Mouse (Mus musculus) cerebellum, adult 18-20 months (tissue): Measurements from ENCODE around the gene Olfr694.
"Not testable (repeated sequence)": the region's sequence is repeated elsewhere in the genome, so short reads cannot be mapped to it uniquely, and the experiment has no call there.

ENCODE experiments used
- DNase-seq, 2 experiments: peaks; one replicate each; pipeline ENCODE4 v3.0.0; 2021

The Olfr694 gene

GRCm38 (mm10) chr7:106691714-106692113 is at the start of gene Olfr694:
Olfr694 (minus strand) TSS chr7:106691814.
- no peak for DNase-seq

- no peak for DNase-seq
Observed at GRCm38 (mm10) chr7:106737028-106737427, 45.4 kb upstream of the Olfr694 start.

- DNase-seq, result no peak
Observed at GRCm38 (mm10) chr7:106733717-106734116, 42.1 kb upstream of the Olfr694 start.

- DNase-seq, result not testable (repeated sequence)
Observed at GRCm38 (mm10) chr7:106725654-106726053, 34.0 kb upstream of the Olfr694 start.

- DNase-seq, result no peak
Observed at GRCm38 (mm10) chr7:106716296-106716695, 24.7 kb upstream of the Olfr694 start, which contains the start of gene Olfr695. Olfr695 (minus strand) TSS chr7:106716396.

GRCm38 (mm10) chr7:106711463-106711862 is 19.8 kb upstream of the Olfr694 start:
- no peak for DNase-seq

- not testable (repeated sequence) for DNase-seq
Observed at GRCm38 (mm10) chr7:106707705-106708104, 16.1 kb upstream of the Olfr694 start.

- no peak for DNase-seq
Observed at GRCm38 (mm10) chr7:106696891-106697290, 5.3 kb upstream of the Olfr694 start.

GRCm38 (mm10) chr7:106692976-106693375 is 1.4 kb upstream of the Olfr694 start:
- no peak for DNase-seq

- no peak for DNase-seq
Observed at GRCm38 (mm10) chr7:106685382-106685781, 6.2 kb downstream of the Olfr694 start.

GRCm38 (mm10) chr7:106680484-106680883 is 11.1 kb downstream of the Olfr694 start, which contains the start of gene Olfr693:
Olfr693 (minus strand) TSS chr7:106680584.
- DNase-seq, result no peak

GRCm38 (mm10) chr7:106652344-106652652 is 39.3 kb downstream of the Olfr694 start:
- DNase-seq, result no peak

GRCm38 (mm10) chr7:106651555-106652343 is 39.9 kb downstream of the Olfr694 start:
- no peak for DNase-seq

GRCm38 (mm10) chr7:106649774-106650173 is 41.8 kb downstream of the Olfr694 start:
- DNase-seq, result no peak

GRCm38 (mm10) chr7:106645261-106645660 is 46.4 kb downstream of the Olfr694 start:
- DNase-seq, result no peak

GRCm38 (mm10) chr7:106644222-106644870 is 47.3 kb downstream of the Olfr694 start:
- DNase-seq, result no peak

- DNase-seq, result no peak
Observed at GRCm38 (mm10) chr7:106640839-106641238, 50.8 kb downstream of the Olfr694 start.

- DNase-seq, result no peak
Observed at GRCm38 (mm10) chr7:106635560-106635959, 56.1 kb downstream of the Olfr694 start.
